Mouse (Mus musculus): ENCODE measurements at regions not wholly inside any gene's neighbourhood (a gene's known extent, or its start where the extent isn't known, plus 50 kb on each side); places are given as distances from the start of the nearest gene placed in this dataset.

GRCm38 (mm10) chr15:45612954-45613353, 5478.8 kb downstream of the 9330182O14Rik start:
- in situ Hi-C loops (cut with MboI, MseI) = no loop called here

- in situ Hi-C loops (cut with MboI, MseI) = no loop called here
These were observed 5512.1 kb downstream of the 9330182O14Rik start for GRCm38 (mm10) chr15:45646256-45646655.

DNA sequence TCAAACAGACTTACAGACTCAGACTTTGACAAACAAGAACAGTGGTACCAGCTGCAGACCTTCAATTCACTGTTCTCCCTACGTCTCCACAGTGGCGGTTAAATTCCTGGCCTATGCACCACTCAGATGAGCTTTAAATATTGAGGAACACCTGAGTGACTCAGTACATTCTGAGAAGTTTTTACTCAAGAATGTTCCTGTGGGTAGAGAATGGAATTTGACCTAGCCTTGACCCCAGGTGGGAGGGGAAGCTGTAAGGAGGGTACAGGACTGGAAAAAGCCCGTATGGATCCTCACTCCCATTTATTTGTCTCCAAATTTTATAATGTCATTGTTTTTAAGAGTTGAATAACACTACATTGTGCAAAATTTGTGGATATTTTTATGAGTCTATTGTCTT, 5529.4 kb downstream of the 9330182O14Rik start:
- in situ Hi-C loops (cut with MboI, MseI) = no loop called here

DNA sequence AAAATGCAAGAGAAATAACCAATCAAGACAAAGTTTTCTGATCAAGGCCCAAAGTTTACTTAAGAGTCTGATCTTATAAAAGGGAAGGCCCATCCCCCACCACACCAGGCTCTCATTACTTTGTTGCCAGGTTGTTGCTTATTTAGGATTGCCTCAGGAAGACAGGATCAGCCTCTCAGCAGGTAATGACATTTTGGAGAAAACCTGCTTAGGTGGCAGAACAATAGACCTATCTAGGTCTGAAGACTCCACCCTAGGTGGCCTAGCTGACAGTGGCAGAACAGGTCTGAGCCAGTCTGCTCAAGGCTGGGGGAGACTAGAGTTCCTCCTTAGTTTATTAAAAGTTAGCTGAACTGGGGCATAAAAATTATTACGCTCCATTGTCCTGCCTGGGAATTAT, 5555.3 kb downstream of the 9330182O14Rik start:
- in situ Hi-C loops (cut with MboI, MseI) = no loop called here

DNA sequence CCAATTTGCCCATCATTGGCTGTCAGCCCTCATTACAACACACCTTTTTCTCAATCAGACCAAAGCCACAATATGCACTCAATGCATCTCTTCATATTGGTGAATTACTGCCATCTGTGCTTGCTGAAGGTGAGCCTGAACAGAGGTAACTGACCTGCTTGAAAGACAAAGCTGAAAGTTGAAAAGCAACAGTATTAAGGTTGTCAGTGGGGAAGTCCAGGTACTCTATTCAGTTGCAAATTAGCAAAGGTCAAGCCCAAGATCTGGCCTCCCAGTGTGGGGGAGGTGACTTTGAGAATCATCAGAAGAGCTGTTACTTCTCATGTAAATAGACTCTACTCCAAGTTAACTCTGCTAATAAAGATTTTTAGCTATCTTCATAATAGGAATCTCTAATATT, 5555.9 kb downstream of the 9330182O14Rik start:
- in situ Hi-C loops (cut with MboI, MseI) = no loop called here

DNA sequence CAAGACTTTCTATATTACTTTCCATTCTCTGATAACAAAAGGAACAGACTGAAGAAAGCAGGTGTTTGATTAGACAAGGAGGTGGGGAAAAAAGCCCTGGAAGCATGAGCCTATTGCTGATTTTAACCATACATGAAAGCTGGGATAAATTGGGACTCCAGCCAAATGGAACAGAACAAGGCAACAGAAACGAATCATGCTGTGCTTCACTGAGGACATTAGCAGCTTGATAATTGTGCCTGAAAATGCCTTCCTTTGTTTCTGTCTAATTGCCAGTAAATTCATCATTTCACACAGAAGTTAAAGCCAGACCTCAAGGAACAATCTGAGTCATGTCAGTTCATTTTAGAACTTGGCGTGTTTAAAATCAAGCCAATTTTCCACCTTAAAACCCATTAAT, 5576.9 kb downstream of the 9330182O14Rik start:
- in situ Hi-C loops (cut with MboI, MseI) = no loop called here

- in situ Hi-C loops (cut with MboI, MseI) = loop anchor here in 1 of 2 experiments (10.0 kb wide), 1 partner anchor 194 kb away; no protein-coding TSS in a partner anchor
These were observed 5596.4 kb downstream of the 9330182O14Rik start for GRCm38 (mm10) chr15:45730370-45731153.

GRCm38 (mm10) chr15:45763225-45763624, 5629.1 kb downstream of the 9330182O14Rik start:
- in situ Hi-C loops (cut with MboI, MseI) = no loop called here

Data from T-helper 17 cell (primary cell).